Mouse (Mus musculus) adrenal gland, postnatal 14 days (tissue): ENCODE results near the gene Lrrc23. TPM values are rescaled to one million over a fixed set of nuclear protein-coding genes. Genes with fewer than 3 reads are reported as not detected.
A peak's percentile ranks its signal among the peaks of the same experiment; 100 is the strongest.

Source experiments
- DNase-seq: peaks from one replicate; pipeline ENCODE4 v3.0.0; 2021; ENCODE audit warnings: mixed read lengths
- total RNA-seq: library from RNA; stranded (reverse); gene quantifications from 2 replicates; pipeline ENCODE4 v1.2.3, GENCODE M21; 2021

Gene Lrrc23
- total RNA-seq, 1 experiment from 2014 or later: not detected

GRCm38 (mm10) chr6:124740888-124741761 is 38.4 kb downstream of the Lrrc23 start, which contains the start of gene Grcc10:
Grcc10 (minus strand) TSS chr6:124741374.
- DNase-seq: peak; percentile 93

GRCm38 (mm10) chr6:124740211-124740887 is 39.2 kb downstream of the Lrrc23 start:
- peak; percentile 75 for DNase-seq

GRCm38 (mm10) chr6:124739231-124739796 is 40.2 kb downstream of the Lrrc23 start:
- DNase-seq: no peak

GRCm38 (mm10) chr6:124738511-124739023 is 41.0 kb downstream of the Lrrc23 start, which contains the start of gene Ptpn6:
Ptpn6 (minus strand) TSS chr6:124738714.
- no peak for DNase-seq

- no peak for DNase-seq
Observed at GRCm38 (mm10) chr6:124737040-124737439, 42.5 kb downstream of the Lrrc23 start.

- DNase-seq: no peak
Observed at GRCm38 (mm10) chr6:124734417-124734816, 45.1 kb downstream of the Lrrc23 start.

- peak; percentile 50 for DNase-seq
Observed at GRCm38 (mm10) chr6:124732476-124733370, 46.8 kb downstream of the Lrrc23 start.

- DNase-seq: no peak
Observed at GRCm38 (mm10) chr6:124731038-124731437, 48.5 kb downstream of the Lrrc23 start.

- DNase-seq: no peak
Observed at GRCm38 (mm10) chr6:124729850-124730705, 49.4 kb downstream of the Lrrc23 start.

- DNase-seq: peak; percentile 75
Observed at GRCm38 (mm10) chr6:124728621-124729020, 50.9 kb downstream of the Lrrc23 start.

- DNase-seq: no peak
Observed at GRCm38 (mm10) chr6:124724472-124724871, 55.1 kb downstream of the Lrrc23 start.

GRCm38 (mm10) chr6:124723541-124723940 is 56.0 kb downstream of the Lrrc23 start:
- DNase-seq: no peak

GRCm38 (mm10) chr6:124722876-124723473 is 56.6 kb downstream of the Lrrc23 start:
- DNase-seq: no peak

- DNase-seq: no peak
Observed at GRCm38 (mm10) chr6:124720904-124721303, 58.6 kb downstream of the Lrrc23 start.

Other genes with a start within 250 kb of the Lrrc23 start
- gene C1s1, start 237.4 kb downstream of the Lrrc23 start, total RNA-seq: 51.8 and 66.5 TPM in 2 replicates
- gene C1rb, start 209.4 kb downstream of the Lrrc23 start, total RNA-seq: 3.1 and 6.0 TPM in 2 replicates
- gene C1s2, start 143.6 kb downstream of the Lrrc23 start, total RNA-seq: 2.7 and 2.9 TPM in 2 replicates
- 78.0 and 82.3 TPM in 2 replicates for gene Lpcat3, start 116.7 kb downstream of the Lrrc23 start, total RNA-seq
- gene Emg1, start 67.5 kb downstream of the Lrrc23 start, total RNA-seq: 79.7 and 87.9 TPM in 2 replicates
- 392 and 412 TPM in 2 replicates for gene Phb2, start 67.4 kb downstream of the Lrrc23 start, total RNA-seq
- 7.3 and 23.1 TPM in 2 replicates for gene Ptpn6, start 41.0 kb downstream of the Lrrc23 start, total RNA-seq
- 338 and 346 TPM in 2 replicates for gene Grcc10, start 38.4 kb downstream of the Lrrc23 start, total RNA-seq
- not detected in 2 replicates for gene Gm45234, start 23.7 kb downstream of the Lrrc23 start, total RNA-seq
- 70.3 and 84.6 TPM in 2 replicates for gene Atn1, start 23.2 kb downstream of the Lrrc23 start, total RNA-seq
- gene Eno2, start 10.1 kb downstream of the Lrrc23 start, total RNA-seq: 13.0 and 18.9 TPM in 2 replicates
- 13.0 and 14.6 TPM in 2 replicates for gene Spsb2, start 28.9 kb upstream of the Lrrc23 start, total RNA-seq
- 425 and 436 TPM in 2 replicates for gene Tpi1, start 34.6 kb upstream of the Lrrc23 start, total RNA-seq
- 83.2 and 103 TPM in 2 replicates for gene Usp5, start 49.8 kb upstream of the Lrrc23 start, total RNA-seq
- gene Cdca3, start 49.8 kb upstream of the Lrrc23 start, total RNA-seq: 22.2 and 26.1 TPM in 2 replicates
- 9.4 and 9.5 TPM in 2 replicates for gene Gnb3, start 60.5 kb upstream of the Lrrc23 start, total RNA-seq
- 21.4 and 26.1 TPM in 2 replicates for gene P3h3, start 78.0 kb upstream of the Lrrc23 start, total RNA-seq
- 1.6 and 2.3 TPM in 2 replicates for gene Gpr162, start 84.3 kb upstream of the Lrrc23 start, total RNA-seq
- 1.4 and 13.0 TPM in 2 replicates for gene Cd4, start 108.5 kb upstream of the Lrrc23 start, total RNA-seq
- gene Lag3, start 132.0 kb upstream of the Lrrc23 start, total RNA-seq: 1.5 and 2.5 TPM in 2 replicates
- 917 and 925 TPM in 2 replicates for gene Ptms, start 140.4 kb upstream of the Lrrc23 start, total RNA-seq
- gene Mlf2, start 151.7 kb upstream of the Lrrc23 start, total RNA-seq: 274 and 276 TPM in 2 replicates
- gene Cops7a, start 185.8 kb upstream of the Lrrc23 start, total RNA-seq: 117 and 122 TPM in 2 replicates
- 4.8 and 5.4 TPM in 2 replicates for gene Pianp, start 217.0 kb upstream of the Lrrc23 start, total RNA-seq
- 47.2 and 50.4 TPM in 2 replicates for gene Zfp384, start 229.4 kb upstream of the Lrrc23 start, total RNA-seq